ENCODE assay signal across 9 mouse cellular contexts in the genomic region with DNA sequence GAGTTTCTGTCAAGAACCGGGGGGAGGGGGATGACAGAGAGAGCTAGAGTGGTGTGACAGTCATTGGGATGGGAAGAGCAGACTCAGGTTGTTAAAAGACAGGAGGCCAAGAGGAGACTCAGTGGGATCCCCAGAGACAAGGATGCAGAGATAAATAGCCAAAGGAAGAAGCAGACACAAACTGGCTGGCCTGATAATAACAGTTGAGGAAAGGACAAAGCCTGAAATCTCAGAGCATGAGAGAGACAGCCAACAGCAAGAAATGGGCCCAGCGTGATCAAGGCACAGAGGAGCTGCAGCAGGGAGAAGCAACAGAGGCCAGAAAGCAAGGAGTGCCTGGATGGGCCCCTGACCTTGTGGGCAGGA. TPM values are rescaled to one million over a fixed set of nuclear protein-coding genes. Genes with fewer than 3 reads are reported as not detected.
DNase-seq lines count a peak whose midpoint lies in the region; ATAC-seq and TF ChIP-seq lines count a peak whose summit lies in the region.
"Had no signal": no experiment of that assay in that cellular context is flagged by ENCODE, and none has a peak within 500 bp of the region (broad histone marks: within the 10 kb centered on the region; RNA-seq: fewer than 3 reads in every experiment).

No protein-coding gene starts in this region.

- 66% methylated on average over 2 of the region's 2 CpGs for WGBS in liver, adult 2 months
- WGBS in embryonic facial prominence, embryonic 12.5 days = 56% methylated on average over 2 of the region's 2 CpGs
- 47% methylated on average over 2 of the region's 2 CpGs for WGBS in intestine, embryonic 14.5 days
- WGBS in neural tube, embryonic 12.5 days = 58% methylated on average over 2 of the region's 2 CpGs

- no peak for ATAC-seq in embryonic facial prominence, embryonic 12.5 days (ENCODE audit: insufficient number of reproducible peaks, insufficient read depth, low FRiP score, low TSS enrichment)
- no peak for ATAC-seq in intestine, embryonic 14.5 days (replicated peaks; ENCODE audit: low FRiP score, low TSS enrichment, low read depth)
- ATAC-seq in neural tube, embryonic 12.5 days (ENCODE audit: low FRiP score, low read depth) = no peak

- intact Hi-C loops in gastrocnemius, postnatal 14 days (cut with DNase I; ENCODE audit: low total_unique reads) = no loop called here

- H3K4me2 ChIP-seq in embryonic facial prominence, embryonic 12.5 days (replicated peaks) = peak overlapping the region; percentile 74
- H3K4me2 ChIP-seq in intestine, embryonic 14.5 days (ENCODE audit: low read length) = peak overlapping the region; percentile 83
- peak overlapping the region; percentile 65 for H3K4me2 ChIP-seq in neural tube, embryonic 12.5 days (replicated peaks)

- TF ChIP-seq POLR2A in liver, adult 2 months (IDR thresholded peaks at IDR 0.05; ENCODE audit: extremely low read depth, insufficient read depth, low read length) = no peak

- peak overlapping the region; percentile 73 for H3K27ac ChIP-seq in liver, adult 2 months (replicated peaks; ENCODE audit: insufficient read depth, low read depth, low read length)
- peak overlapping the region; percentile 81 for H3K27ac ChIP-seq in embryonic facial prominence, embryonic 12.5 days
- H3K27ac ChIP-seq in intestine, embryonic 14.5 days (ENCODE audit: low read depth) = peak overlapping the region; percentile 88
- no peak overlapping the region for H3K27ac ChIP-seq in neural tube, embryonic 12.5 days

- H3K9ac ChIP-seq in liver, adult 2 months (ENCODE audit: low read depth, low read length) = peak overlapping the region; percentile 88
- peak overlapping the region; percentile 84 for H3K9ac ChIP-seq in embryonic facial prominence, embryonic 12.5 days
- peak overlapping the region; percentile 80 for H3K9ac ChIP-seq in intestine, embryonic 14.5 days (ENCODE audit: low read length)
- H3K9ac ChIP-seq in neural tube, embryonic 12.5 days = peak overlapping the region; percentile 74; the same call in 1 of the 2 replicates

- peaks cover 11% of the 10 kb centered on the region for H3K4me1 ChIP-seq in liver, adult 2 months (ENCODE audit: control insufficient read depth, insufficient read depth, low read length)
- H3K4me1 ChIP-seq in embryonic facial prominence, embryonic 12.5 days = peaks cover 29% of the 10 kb centered on the region
- peaks cover 27% of the 10 kb centered on the region for H3K4me1 ChIP-seq in intestine, embryonic 14.5 days (replicated peaks; ENCODE audit: control insufficient read depth, insufficient read depth, low read length)
- peaks cover 28% of the 10 kb centered on the region for H3K4me1 ChIP-seq in neural tube, embryonic 12.5 days

- H3K27me3 ChIP-seq in liver, adult 2 months (ENCODE audit: control insufficient read depth, insufficient read depth, low read length) = no peaks in the 10 kb centered on the region
- no peaks in the 10 kb centered on the region for H3K27me3 ChIP-seq in embryonic facial prominence, embryonic 12.5 days
- no peaks in the 10 kb centered on the region for H3K27me3 ChIP-seq in intestine, embryonic 14.5 days (replicated peaks; ENCODE audit: control insufficient read depth, insufficient read depth, low read length)
- no peaks in the 10 kb centered on the region for H3K27me3 ChIP-seq in neural tube, embryonic 12.5 days (replicated peaks)

- H3K4me3 ChIP-seq in liver, adult 2 months (ENCODE audit: insufficient read depth, low read depth, low read length) = peak overlapping the region; percentile 72
- H3K4me3 ChIP-seq in embryonic facial prominence, embryonic 12.5 days = peak overlapping the region; percentile 78
- peak overlapping the region; percentile 70 for H3K4me3 ChIP-seq in intestine, embryonic 14.5 days (ENCODE audit: low read depth, low read length)
- H3K4me3 ChIP-seq in neural tube, embryonic 12.5 days = peak overlapping the region; percentile 63

- H3K9me3 ChIP-seq in embryonic facial prominence, embryonic 12.5 days = no peaks in the 10 kb centered on the region
- H3K9me3 ChIP-seq in intestine, embryonic 14.5 days (ENCODE audit: control insufficient read depth, low read length) = no peaks in the 10 kb centered on the region
- H3K9me3 ChIP-seq in neural tube, embryonic 12.5 days = no peaks in the 10 kb centered on the region

- no peak for TF ChIP-seq CTCF in liver, adult 2 months (IDR thresholded peaks at IDR 0.05; ENCODE audit: low read depth, low read length)

- DNase-seq in liver, adult 2 months (ENCODE audit: extremely low read depth, low read depth, low spot score) = no peak
- DNase-seq in liver = no peak
- DNase-seq in intestine, embryonic 14.5 days (ENCODE audit: low spot score) = no peak
- no peak for DNase-seq in right cerebral cortex, postnatal 4 days
- no peak for DNase-seq in gastrocnemius, postnatal 14 days
- DNase-seq in layer of hippocampus, postnatal 14 days (ENCODE audit: low spot score in 2 of 2) = no peak

- H3K79me2 ChIP-seq in liver, adult 2 months (ENCODE audit: control insufficient read depth, insufficient read depth, low read length) = peaks cover 8% of the 10 kb centered on the region; the same call in 1 of the 2 replicates

- H3K36me3 ChIP-seq in liver, adult 2 months (ENCODE audit: control insufficient read depth, insufficient read depth, low read length) = no peaks in the 10 kb centered on the region
- no peaks in the 10 kb centered on the region for H3K36me3 ChIP-seq in embryonic facial prominence, embryonic 12.5 days
- no peaks in the 10 kb centered on the region for H3K36me3 ChIP-seq in intestine, embryonic 14.5 days (ENCODE audit: control insufficient read depth, insufficient read depth, low read length)
- no peaks in the 10 kb centered on the region for H3K36me3 ChIP-seq in neural tube, embryonic 12.5 days

RNA-seq across cellular contexts. Expression of a gene that starts 0.5 kb away (rescaled TPM):
- total RNA-seq in liver, adult 2 months (2014; rRNA removed) = 8.5 and 15.5 TPM in 2 replicates
- polyA plus RNA-seq in liver, adult 2 months (2012; rRNA removed) = 46.6 and 62.9 TPM in 2 replicates
- 114 and 120 TPM in 2 replicates for polyA plus RNA-seq in embryonic facial prominence, embryonic 12.5 days (2016; fragmentation: Nextera tagmentation; extraction: Ambion mirVana)
- polyA plus RNA-seq in intestine, embryonic 14.5 days (2014; fragmentation: Nextera tagmentation; extraction: Ambion mirVana) = 80.6 and 85.3 TPM in 2 replicates
- polyA plus RNA-seq in neural tube, embryonic 12.5 days (2016; fragmentation: Nextera tagmentation; extraction: Ambion mirVana) = 84.4 and 89.5 TPM in 2 replicates
- total RNA-seq in gastrocnemius, postnatal 14 days (2021) = 10 to 100 TPM; 32.5 to 38.0 TPM
- 10 to 100 TPM; 78.2 to 82.2 TPM for total RNA-seq in layer of hippocampus, postnatal 14 days (2021)

RNA-seq across cellular contexts. Expression of a gene that starts 5.1 kb away (rescaled TPM):
- total RNA-seq in liver, adult 2 months (2014; rRNA removed) = 0.18 and 0.60 TPM in 2 replicates
- 2.0 and 5.7 TPM in 2 replicates for polyA plus RNA-seq in liver, adult 2 months (2012; rRNA removed)
- polyA plus RNA-seq in embryonic facial prominence, embryonic 12.5 days (2016; fragmentation: Nextera tagmentation; extraction: Ambion mirVana) = 0.26 and 0.61 TPM in 2 replicates
- 0.28 and 0.32 TPM in 2 replicates for polyA plus RNA-seq in intestine, embryonic 14.5 days (2014; fragmentation: Nextera tagmentation; extraction: Ambion mirVana)
- 0.13 and 0.32 TPM in 2 replicates for polyA plus RNA-seq in neural tube, embryonic 12.5 days (2016; fragmentation: Nextera tagmentation; extraction: Ambion mirVana)
- total RNA-seq in gastrocnemius, postnatal 14 days (2021) = under 1 TPM; 0.16 to 0.23 TPM
- under 1 TPM; 0.37 to 0.43 TPM for total RNA-seq in layer of hippocampus, postnatal 14 days (2021)

RNA-seq across cellular contexts. Expression of a gene that starts 18.1 kb away (rescaled TPM):
- total RNA-seq in liver, adult 2 months (2014; rRNA removed) = 205 and 255 TPM in 2 replicates
- polyA plus RNA-seq in liver, adult 2 months (2012; rRNA removed) = 191 and 262 TPM in 2 replicates
- 2,196 and 2,318 TPM in 2 replicates for polyA plus RNA-seq in embryonic facial prominence, embryonic 12.5 days (2016; fragmentation: Nextera tagmentation; extraction: Ambion mirVana)
- polyA plus RNA-seq in intestine, embryonic 14.5 days (2014; fragmentation: Nextera tagmentation; extraction: Ambion mirVana) = 3,468 and 3,555 TPM in 2 replicates
- polyA plus RNA-seq in neural tube, embryonic 12.5 days (2016; fragmentation: Nextera tagmentation; extraction: Ambion mirVana) = 1,340 and 1,344 TPM in 2 replicates
- total RNA-seq in gastrocnemius, postnatal 14 days (2021) = 100 to 1,000 TPM; 481 to 524 TPM
- total RNA-seq in layer of hippocampus, postnatal 14 days (2021) = 100 to 1,000 TPM; 452 TPM

RNA-seq across cellular contexts. Expression of a gene that starts 32.4 kb away (rescaled TPM):
- not detected in 2 replicates for total RNA-seq in liver, adult 2 months (2014; rRNA removed)
- not detected in 2 replicates for polyA plus RNA-seq in liver, adult 2 months (2012; rRNA removed)
- not detected in 2 replicates for polyA plus RNA-seq in embryonic facial prominence, embryonic 12.5 days (2016; fragmentation: Nextera tagmentation; extraction: Ambion mirVana)
- polyA plus RNA-seq in intestine, embryonic 14.5 days (2014; fragmentation: Nextera tagmentation; extraction: Ambion mirVana) = not detected in 2 replicates
- polyA plus RNA-seq in neural tube, embryonic 12.5 days (2016; fragmentation: Nextera tagmentation; extraction: Ambion mirVana) = not detected in 2 replicates
- total RNA-seq in gastrocnemius, postnatal 14 days (2021) = not detected
- not detected for total RNA-seq in layer of hippocampus, postnatal 14 days (2021)
- total RNA-seq: left cerebral cortex, postnatal 4 days had no signal

RNA-seq across cellular contexts. Expression of a gene that starts 32.5 kb away (rescaled TPM):
- total RNA-seq in liver, adult 2 months (2014; rRNA removed) = not detected in 2 replicates
- polyA plus RNA-seq in liver, adult 2 months (2012; rRNA removed) = not detected in 2 replicates
- polyA plus RNA-seq in embryonic facial prominence, embryonic 12.5 days (2016; fragmentation: Nextera tagmentation; extraction: Ambion mirVana) = not detected in 2 replicates
- polyA plus RNA-seq in intestine, embryonic 14.5 days (2014; fragmentation: Nextera tagmentation; extraction: Ambion mirVana) = not detected in 2 replicates
- not detected in 2 replicates for polyA plus RNA-seq in neural tube, embryonic 12.5 days (2016; fragmentation: Nextera tagmentation; extraction: Ambion mirVana)
- not detected for total RNA-seq in gastrocnemius, postnatal 14 days (2021)
- not detected for total RNA-seq in layer of hippocampus, postnatal 14 days (2021)
- total RNA-seq: left cerebral cortex, postnatal 4 days had no signal
